Mouse (Mus musculus): ENCODE measurements at regions not wholly inside any gene's neighbourhood (a gene's known extent, or its start where the extent isn't known, plus 50 kb on each side); places are given as distances from the start of the nearest gene placed in this dataset.
A peak's percentile ranks its signal among the peaks of the same experiment; 100 is the strongest.

- peak; percentile 49; the same call in 1 of the 2 replicates for TF ChIP-seq CTCF (IDR thresholded peaks at IDR 0.05; ENCODE audit: low read depth)
- H3K4me1 ChIP-seq (ENCODE audit: insufficient read depth), result no peaks in the 10 kb centered on the region
- 48% methylated on average over 1 of the region's 1 CpGs for WGBS
- H3K9me3 ChIP-seq (ENCODE audit: low read depth, low read length), result no peaks in the 10 kb centered on the region
- no peak overlapping the region for H3K27ac ChIP-seq (ENCODE audit: low read depth)
- no peak for ATAC-seq (ENCODE audit: insufficient read depth)
- DNase-seq, result peak; percentile 36
- no peaks in the 10 kb centered on the region for H3K27me3 ChIP-seq (ENCODE audit: insufficient read depth, low read length)
- no peaks in the 10 kb centered on the region for H3K36me3 ChIP-seq (ENCODE audit: insufficient read depth)
- H3K4me3 ChIP-seq (ENCODE audit: low read depth, low read length), result no peak overlapping the region
- no peak overlapping the region for H3K4me2 ChIP-seq
- H3K9ac ChIP-seq, result no peak overlapping the region
Measured at GRCm38 (mm10) chr11:18821384-18821783, 197.4 kb downstream of the Meis1 start.

- Histone ChIP-seq H3K4me3 (ENCODE audit: low read depth, low read length) (no peak overlapping the region), H3K27me3 (ENCODE audit: insufficient read depth, low read length) (no peaks in the 10 kb centered on the region), H3K9me3 (ENCODE audit: low read depth, low read length) (no peaks in the 10 kb centered on the region), H3K27ac (ENCODE audit: low read depth) (no peak overlapping the region), H3K4me2 (no peak overlapping the region), H3K36me3 (ENCODE audit: insufficient read depth) (no peaks in the 10 kb centered on the region), H3K4me1 (ENCODE audit: insufficient read depth) (no peaks in the 10 kb centered on the region), H3K9ac (no peak overlapping the region)
- no peak for TF ChIP-seq CTCF (IDR thresholded peaks at IDR 0.05; ENCODE audit: low read depth)
- 90% methylated on average over 3 of the region's 3 CpGs for WGBS
- DNase-seq, result no peak
- no peak for ATAC-seq (ENCODE audit: insufficient read depth)
Measured at GRCm38 (mm10) chr11:18814110-18814509, 204.7 kb downstream of the Meis1 start.

GRCm38 (mm10) chr11:18767479-18767878 is 251.3 kb downstream of the Meis1 start:
- ATAC-seq (ENCODE audit: insufficient read depth), result no peak
- no peak for DNase-seq
- no peaks in the 10 kb centered on the region for H3K27me3 ChIP-seq (ENCODE audit: insufficient read depth, low read length)
- no peak overlapping the region for H3K9ac ChIP-seq
- TF ChIP-seq CTCF (IDR thresholded peaks at IDR 0.05; ENCODE audit: low read depth), result no peak
- whole genome bisulfite sequencing, result 79% methylated on average over 3 of the region's 3 CpGs
- no peak overlapping the region for H3K4me3 ChIP-seq (ENCODE audit: low read depth, low read length)
- no peaks in the 10 kb centered on the region for H3K4me1 ChIP-seq (ENCODE audit: insufficient read depth)
- no peak overlapping the region for H3K27ac ChIP-seq (ENCODE audit: low read depth)
- H3K36me3 ChIP-seq (ENCODE audit: insufficient read depth), result no peaks in the 10 kb centered on the region
- no peaks in the 10 kb centered on the region for H3K9me3 ChIP-seq (ENCODE audit: low read depth, low read length)
- H3K4me2 ChIP-seq, result no peak overlapping the region

- H3K4me3 ChIP-seq (ENCODE audit: low read depth, low read length), result no peak overlapping the region
- no peaks in the 10 kb centered on the region for H3K9me3 ChIP-seq (ENCODE audit: low read depth, low read length)
- no peak for TF ChIP-seq CTCF (IDR thresholded peaks at IDR 0.05; ENCODE audit: low read depth)
- H3K27ac ChIP-seq (ENCODE audit: low read depth), result no peak overlapping the region
- ATAC-seq (ENCODE audit: insufficient read depth) (no peak), DNase-seq (no peak)
- H3K9ac ChIP-seq, result no peak overlapping the region
- no peaks in the 10 kb centered on the region for H3K36me3 ChIP-seq (ENCODE audit: insufficient read depth)
- 70% methylated on average over 6 of the region's 6 CpGs for WGBS
- no peak overlapping the region for H3K4me2 ChIP-seq
- H3K27me3 ChIP-seq (ENCODE audit: insufficient read depth, low read length), result no peaks in the 10 kb centered on the region
- no peaks in the 10 kb centered on the region for H3K4me1 ChIP-seq (ENCODE audit: insufficient read depth)
Measured at GRCm38 (mm10) chr11:18766458-18767016, 252.2 kb downstream of the Meis1 start.

- DNase-seq (no peak), ATAC-seq (ENCODE audit: insufficient read depth) (no peak)
- no peaks in the 10 kb centered on the region for H3K27me3 ChIP-seq (ENCODE audit: insufficient read depth, low read length)
- no peaks in the 10 kb centered on the region for H3K36me3 ChIP-seq (ENCODE audit: insufficient read depth)
- H3K9me3 ChIP-seq (ENCODE audit: low read depth, low read length), result no peaks in the 10 kb centered on the region
- H3K4me1 ChIP-seq (ENCODE audit: insufficient read depth), result peaks cover 13% of the 10 kb centered on the region
- no peak overlapping the region for H3K4me2 ChIP-seq
- WGBS, result 77% methylated on average over 6 of the region's 6 CpGs
- no peak overlapping the region for H3K9ac ChIP-seq
- no peak overlapping the region for H3K27ac ChIP-seq (ENCODE audit: low read depth)
- H3K4me3 ChIP-seq (ENCODE audit: low read depth, low read length), result no peak overlapping the region
- TF ChIP-seq CTCF (IDR thresholded peaks at IDR 0.05; ENCODE audit: low read depth), result no peak
Measured at GRCm38 (mm10) chr11:18758591-18759074, 260.2 kb downstream of the Meis1 start.

GRCm38 (mm10) chr11:18756576-18756975 is 262.2 kb downstream of the Meis1 start:
- no peak for TF ChIP-seq CTCF (IDR thresholded peaks at IDR 0.05; ENCODE audit: low read depth)
- Histone ChIP-seq H3K36me3 (ENCODE audit: insufficient read depth) (no peaks in the 10 kb centered on the region), H3K9ac (no peak overlapping the region), H3K4me3 (ENCODE audit: low read depth, low read length) (no peak overlapping the region), H3K27me3 (ENCODE audit: insufficient read depth, low read length) (no peaks in the 10 kb centered on the region), H3K27ac (ENCODE audit: low read depth) (no peak overlapping the region), H3K4me2 (no peak overlapping the region), H3K9me3 (ENCODE audit: low read depth, low read length) (no peaks in the 10 kb centered on the region), H3K4me1 (ENCODE audit: insufficient read depth) (peaks cover 21% of the 10 kb centered on the region)
- WGBS, result 32% methylated on average over 1 of the region's 1 CpGs
- DNase-seq (peak; percentile 72), ATAC-seq (ENCODE audit: insufficient read depth) (no peak; the same call in 1 of the 2 replicates)

GRCm38 (mm10) chr11:18754732-18755525 is 263.9 kb downstream of the Meis1 start:
- Histone ChIP-seq H3K27ac (ENCODE audit: low read depth) (peak overlapping the region; percentile 79), H3K36me3 (ENCODE audit: insufficient read depth) (no peaks in the 10 kb centered on the region), H3K9ac (peak overlapping the region; percentile 21), H3K4me1 (ENCODE audit: insufficient read depth) (peaks cover 27% of the 10 kb centered on the region), H3K9me3 (ENCODE audit: low read depth, low read length) (no peaks in the 10 kb centered on the region), H3K27me3 (ENCODE audit: insufficient read depth, low read length) (no peaks in the 10 kb centered on the region), H3K4me3 (ENCODE audit: low read depth, low read length) (peak overlapping the region; percentile 3; the same call in 1 of the 2 replicates), H3K4me2 (peak overlapping the region; percentile 56)
- TF ChIP-seq CTCF (IDR thresholded peaks at IDR 0.05; ENCODE audit: low read depth), result no peak
- DNase-seq, result peak; percentile 71
- peak; percentile 51; the same call in 1 of the 2 replicates for ATAC-seq (ENCODE audit: insufficient read depth)
- WGBS, result 16% methylated on average over 9 of the region's 9 CpGs
